Mouse (Mus musculus) liver, postnatal 0 days (tissue): ENCODE results near the gene Zbtb7a. TPM values are rescaled to one million over a fixed set of nuclear protein-coding genes. Genes with fewer than 3 reads are reported as not detected.
"Not testable (repeated sequence)": the region's sequence is repeated elsewhere in the genome, so short reads cannot be mapped to it uniquely, and the experiment has no call there.

Source experiments
- ATAC-seq: fragments of 200-750 bp; cut with Nextera tagmentation; 2 replicates; pipeline ENCODE4 v1.8.0; 2017; ENCODE audit warnings: mild to moderate bottlenecking, moderate library complexity
- DNase-seq: peaks from one replicate; pipeline ENCODE4 v3.0.0-alpha.2; 2016
- H3K27ac ChIP-seq: fragments of 300-500 bp; sonication (generic); 2 replicates; pipeline ENCODE4 v1.5.1; 2014; ENCODE audit warnings: antibody characterized with exemption, moderate library complexity, mild to moderate bottlenecking, low read depth
- H3K27me3 ChIP-seq: fragments of 300-500 bp; sonication (generic); 2 replicates; pipeline ENCODE4 v1.6.1; 2014; ENCODE audit warnings: low read length, control low read depth, mixed read lengths; ENCODE audit not compliant: insufficient read depth
- H3K36me3 ChIP-seq: fragments of 300-500 bp; sonication (generic); replicated peaks from 2 replicates; pipeline ENCODE4 v1.6.1; 2014; ENCODE audit warnings: mild to moderate bottlenecking, control low read depth, low read length, moderate library complexity, mixed read lengths; ENCODE audit not compliant: insufficient read depth
- H3K4me1 ChIP-seq: fragments of 300-500 bp; sonication (generic); 2 replicates; pipeline ENCODE4 v1.6.1; 2014; ENCODE audit warnings: antibody characterized with exemption, mild to moderate bottlenecking, control low read depth; ENCODE audit not compliant: insufficient read depth
- H3K4me2 ChIP-seq: fragments of 300-500 bp; sonication (generic); 2 replicates; pipeline ENCODE4 v1.6.1; 2014; ENCODE audit warnings: low read depth, mild to moderate bottlenecking, low read length, moderate library complexity, mixed read lengths
- H3K4me3 ChIP-seq: fragments of 300-500 bp; sonication (generic); 2 replicates; pipeline ENCODE4 v1.5.1; 2014; ENCODE audit warnings: low read depth, low read length
- H3K9ac ChIP-seq: fragments of 300-500 bp; sonication (generic); replicated peaks from 2 replicates; pipeline ENCODE4 v1.6.1; 2014; ENCODE audit warnings: mild to moderate bottlenecking, moderate library complexity
- H3K9me3 ChIP-seq: fragments of 300-500 bp; sonication (generic); 2 replicates; pipeline ENCODE4 v1.6.1; 2016; ENCODE audit warnings: mild to moderate bottlenecking, control low read depth, low read length, mixed read lengths
- CTCF ChIP-seq: sonication (generic); IDR thresholded peaks from 2 replicates; pipeline ENCODE4 v1.5.1; 2016; ENCODE audit warnings: antibody characterized with exemption, low read depth
- EP300 ChIP-seq: IDR thresholded peaks from 2 replicates; pipeline ENCODE4 v1.6.1; 2016; ENCODE audit warnings: antibody characterized with exemption, low read depth, mild to moderate bottlenecking
- whole genome bisulfite sequencing: fragments of 180-500 bp; shearing (Covaris S2); extraction: QIAGEN DNeasy Blood & Tissue Kit; methylation state at CpG from one replicate; pipeline ENCODE4 v1.1.7; 2014; ENCODE audit not compliant: insufficient replicate concordance; 5-methylcytosine and 5-hydroxymethylcytosine counted together
- polyA plus RNA-seq: library from polyadenylated mRNA; unstranded; fragments of >200 nt; fragmentation: Nextera tagmentation; extraction: Ambion mirVana; gene quantifications from 2 replicates; pipeline ENCODE4 v1.2.1, GENCODE M21; 2015

Gene Zbtb7a
- polyA plus RNA-seq, 1 experiment from 2014 or later: 29.7 TPM

DNA sequence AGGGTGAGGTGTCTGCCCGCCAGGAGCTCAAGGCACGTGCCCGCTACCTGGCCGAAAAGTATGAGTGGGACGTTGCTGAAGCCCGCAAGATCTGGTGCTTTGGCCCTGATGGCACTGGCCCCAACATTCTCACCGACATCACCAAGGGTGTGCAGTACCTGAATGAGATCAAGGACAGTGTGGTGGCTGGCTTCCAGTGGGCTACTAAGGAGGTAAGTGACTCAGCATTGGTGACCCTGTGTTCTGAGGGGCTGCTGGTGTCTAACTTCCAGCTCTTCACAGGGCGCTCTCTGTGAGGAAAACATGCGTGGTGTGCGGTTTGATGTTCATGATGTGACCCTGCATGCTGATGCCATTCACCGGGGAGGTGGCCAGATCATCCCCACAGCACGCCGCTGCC, 45.9 kb downstream of the Zbtb7a start:
- Histone ChIP-seq H3K4me2 (no peak overlapping the region), H3K27ac (no peak overlapping the region), H3K4me1 (peaks cover 18% of the 10 kb centered on the region), H3K9me3 (no peaks in the 10 kb centered on the region), H3K9ac (no peak overlapping the region), H3K27me3 (no peaks in the 10 kb centered on the region), H3K4me3 (no peak overlapping the region), H3K36me3 (peaks cover 56% of the 10 kb centered on the region)
- WGBS: 93% methylated on average over 13 of the region's 13 CpGs
- no peak for DNase-seq
- TF ChIP-seq CTCF: no peak
- TF ChIP-seq EP300: no peak
- ATAC-seq: no peak

DNA sequence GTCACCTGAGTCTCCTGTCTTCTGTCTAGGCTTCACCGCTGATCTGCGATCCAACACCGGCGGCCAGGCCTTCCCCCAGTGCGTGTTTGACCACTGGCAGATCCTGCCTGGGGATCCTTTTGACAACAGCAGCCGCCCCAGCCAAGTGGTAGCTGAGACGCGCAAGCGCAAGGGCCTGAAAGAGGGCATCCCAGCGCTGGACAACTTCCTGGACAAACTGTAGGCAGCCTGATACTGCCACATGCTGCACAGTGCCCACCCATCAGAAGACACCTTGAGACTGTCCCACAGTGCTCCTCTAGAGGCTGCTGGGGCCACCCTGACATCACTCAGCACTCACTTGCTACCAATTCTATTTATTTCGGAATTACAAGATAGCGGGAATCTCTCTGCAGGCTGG, 46.8 kb downstream of the Zbtb7a start:
- not testable (repeated sequence) for H3K27me3 ChIP-seq, H3K27ac ChIP-seq, H3K4me2 ChIP-seq, H3K4me3 ChIP-seq, H3K9me3 ChIP-seq, DNase-seq, ATAC-seq, H3K9ac ChIP-seq
- Histone ChIP-seq H3K36me3 (peaks cover 60% of the 10 kb centered on the region), H3K4me1 (peaks cover 16% of the 10 kb centered on the region)
- 80% methylated on average over 12 of the region's 12 CpGs for WGBS

DNA sequence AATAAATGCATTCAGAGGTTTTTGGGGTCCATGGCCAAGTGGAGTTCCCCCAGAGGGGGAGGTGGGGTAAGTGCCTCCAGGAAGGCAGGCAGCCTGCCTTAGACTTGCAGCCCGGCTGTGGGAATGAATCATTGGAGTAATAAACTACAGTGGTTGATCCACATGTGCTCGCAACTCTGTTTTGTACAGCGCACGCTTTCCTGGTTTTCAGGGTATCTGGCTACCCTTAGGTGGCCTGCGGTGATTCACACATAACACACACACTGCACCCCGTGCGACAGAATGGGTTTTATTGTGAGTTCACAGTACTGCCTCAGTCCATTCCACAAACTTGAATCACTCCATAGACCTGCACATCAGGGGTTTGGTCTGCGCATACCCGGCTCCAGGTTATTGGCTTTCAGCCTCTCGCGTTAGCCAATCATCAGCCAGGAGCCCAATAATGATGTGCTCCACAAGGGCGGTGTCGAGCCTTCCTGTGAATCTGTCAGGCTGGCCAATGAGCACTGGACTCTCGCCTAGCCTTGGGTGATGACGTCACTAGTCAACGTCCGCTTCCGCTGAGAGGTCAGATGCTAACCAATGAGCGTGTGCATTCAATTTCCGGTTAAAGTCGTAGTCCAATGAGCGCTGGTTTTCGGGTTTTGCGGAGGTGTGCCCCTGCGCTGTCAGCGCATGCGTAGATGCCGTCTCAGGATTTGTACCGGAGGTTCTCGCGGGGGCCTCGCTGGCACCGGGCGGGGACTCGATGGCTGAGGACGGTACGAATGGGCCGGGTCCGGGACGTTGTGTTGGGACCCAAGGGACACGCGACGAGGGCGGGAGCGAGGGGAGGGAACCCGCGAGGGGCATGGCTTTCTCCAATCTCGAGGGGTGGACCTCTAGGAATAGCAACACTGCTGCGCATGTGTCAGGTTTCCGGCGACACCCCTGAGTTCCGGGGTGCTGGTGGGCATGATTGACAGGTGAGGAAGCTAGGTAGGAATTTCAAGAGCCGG, 47.6 kb downstream of the Zbtb7a start, which contains the start of gene Dapk3:
Gene Dapk3, plus strand, starts transcription at position 670 of the 998 bp plus-strand sequence.
- Histone ChIP-seq H3K4me2 (peak within 1 kb of the TSS; percentile 85), H3K36me3 (peaks cover 59% of the 10 kb centered on the region), H3K9ac (peak within 1 kb of the TSS; percentile 72), H3K4me1 (peaks cover 14% of the 10 kb centered on the region), H3K9me3 (no peaks in the 10 kb centered on the region), H3K27ac (peak within 1 kb of the TSS; percentile 84), H3K27me3 (no peaks in the 10 kb centered on the region), H3K4me3 (peak within 1 kb of the TSS; percentile 71)
- ATAC-seq: peak; percentile 90
- 7% methylated on average over 52 of the region's 53 CpGs for WGBS
- DNase-seq: peak; percentile 95
- TF ChIP-seq EP300 (peak; percentile 27; the same call in 1 of the 2 replicates), CTCF (no peak)

DNA sequence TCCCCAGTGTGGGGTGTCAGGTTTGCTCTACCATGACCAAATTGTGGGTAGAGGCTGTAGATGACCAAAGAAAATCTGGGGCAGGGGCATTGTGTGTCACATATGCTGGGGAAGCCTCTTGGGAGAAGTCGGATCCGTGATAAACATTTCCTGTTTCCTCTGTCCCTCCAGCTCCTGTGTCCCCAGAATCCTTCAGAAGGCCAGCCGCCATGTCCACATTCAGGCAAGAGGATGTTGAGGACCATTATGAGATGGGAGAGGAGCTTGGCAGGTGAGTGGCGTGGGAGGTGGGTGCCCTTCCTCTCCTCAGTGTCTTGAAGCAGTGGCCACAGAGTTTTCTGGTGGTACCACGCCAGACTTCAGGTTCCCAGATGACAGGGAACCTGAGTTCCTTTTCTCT, 48.8 kb downstream of the Zbtb7a start, which contains the start of gene 4930442H23Rik:
Gene 4930442H23Rik, minus strand, starts transcription at position 45 of the 400 bp plus-strand sequence.
- Histone ChIP-seq H3K9me3 (no peaks in the 10 kb centered on the region), H3K9ac (peak within 1 kb of the TSS; percentile 72), H3K27ac (peak within 1 kb of the TSS; percentile 84), H3K4me2 (peak within 1 kb of the TSS; percentile 85), H3K36me3 (peaks cover 50% of the 10 kb centered on the region), H3K27me3 (no peaks in the 10 kb centered on the region), H3K4me1 (peaks cover 10% of the 10 kb centered on the region), H3K4me3 (peak within 1 kb of the TSS; percentile 71)
- no peak for DNase-seq
- TF ChIP-seq CTCF (no peak), EP300 (no peak)
- WGBS: 67% methylated on average over 5 of the region's 5 CpGs
- ATAC-seq: no peak

DNA sequence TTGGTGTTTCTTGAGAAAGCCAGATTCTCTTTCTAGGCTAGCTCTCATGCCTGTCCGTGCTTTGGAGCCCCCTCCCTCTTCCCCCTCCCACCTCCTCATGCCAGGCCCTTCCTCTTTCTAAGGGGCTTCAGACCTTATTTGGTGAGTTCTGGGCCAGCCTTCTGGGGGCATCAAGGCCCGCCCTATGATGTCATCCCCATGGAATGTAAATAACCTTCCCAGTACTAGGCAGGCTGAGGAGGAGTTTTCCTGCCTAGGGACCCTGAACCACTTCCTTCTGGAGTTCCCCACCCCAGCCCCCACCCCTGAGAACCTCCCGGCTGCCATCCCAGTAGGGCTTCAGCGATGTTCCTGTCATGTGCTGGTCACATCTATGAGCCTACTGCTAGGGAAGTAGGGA, 49.7 kb downstream of the Zbtb7a start:
- TF ChIP-seq CTCF (no peak), EP300 (no peak)
- Histone ChIP-seq H3K4me1 (peaks cover 6% of the 10 kb centered on the region), H3K27me3 (no peaks in the 10 kb centered on the region), H3K9ac (no peak overlapping the region), H3K4me2 (no peak overlapping the region), H3K27ac (no peak overlapping the region), H3K4me3 (no peak overlapping the region), H3K36me3 (peaks cover 41% of the 10 kb centered on the region), H3K9me3 (no peaks in the 10 kb centered on the region)
- ATAC-seq (no peak), DNase-seq (no peak)
- WGBS: 71% methylated on average over 4 of the region's 4 CpGs

DNA sequence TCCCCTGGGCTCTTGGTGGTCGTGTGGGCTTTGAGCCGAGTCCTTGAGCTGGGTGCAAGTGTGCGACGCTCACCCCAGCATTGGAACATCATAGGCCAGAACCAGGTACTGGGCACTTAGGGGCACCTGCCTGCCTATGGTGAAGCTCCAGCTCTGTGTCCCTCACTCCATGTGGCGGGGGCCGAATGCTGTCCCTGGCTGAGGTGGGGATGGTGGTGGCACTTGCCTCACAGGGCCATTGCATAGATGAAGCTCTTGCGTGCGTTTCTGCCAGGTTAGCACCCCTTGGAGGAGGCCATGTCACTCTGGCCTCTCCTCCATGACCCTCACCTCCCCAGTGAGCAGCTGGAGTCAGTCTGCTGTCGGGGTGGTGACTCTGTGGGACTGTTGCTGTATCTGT, 52.1 kb downstream of the Zbtb7a start:
- Histone ChIP-seq H3K9me3 (no peaks in the 10 kb centered on the region), H3K36me3 (peaks cover 22% of the 10 kb centered on the region), H3K9ac (0 out of 2 replicates have a peak overlapping the region, but pooled peaks have one; percentile 11), H3K4me2 (no peak overlapping the region), H3K4me1 (peaks cover 22% of the 10 kb centered on the region), H3K27me3 (no peaks in the 10 kb centered on the region), H3K4me3 (no peak overlapping the region), H3K27ac (no peak overlapping the region)
- no peak for DNase-seq
- 89% methylated on average over 9 of the region's 9 CpGs for WGBS
- no peak for TF ChIP-seq CTCF
- no peak for TF ChIP-seq EP300
- no peak for ATAC-seq
